ENCODE assay signal across 15 mouse cellular contexts in genomic region chr17:43784531-43784930, GRCm38 (mm10). TPM values are rescaled to one million over a fixed set of nuclear protein-coding genes. Genes with fewer than 3 reads are reported as not detected.
DNase-seq lines count a peak whose midpoint lies in the region; ATAC-seq and TF ChIP-seq lines count a peak whose summit lies in the region.
"Had no signal": no experiment of that assay in that cellular context is flagged by ENCODE, and none has a peak within 500 bp of the region (broad histone marks: within the 10 kb centered on the region; RNA-seq: fewer than 3 reads in every experiment).

No protein-coding gene starts in this region.

- peaks cover 9% of the 10 kb centered on the region; the same call in 1 of the 2 replicates for H3K9me3 ChIP-seq in heart, embryonic 12.5 days (replicated peaks)
- H3K9me3 ChIP-seq: forebrain, embryonic 10.5 days; hindbrain, embryonic 10.5 days; liver, embryonic 15.5 days; midbrain, embryonic 13.5 days had no signal

- H3K36me3 ChIP-seq in heart, embryonic 12.5 days, result no peaks in the 10 kb centered on the region
- no peaks in the 10 kb centered on the region for H3K36me3 ChIP-seq in kidney, adult 2 months (ENCODE audit: control insufficient read depth, insufficient read depth, low read length)
- no peaks in the 10 kb centered on the region for H3K36me3 ChIP-seq in myocyte (ENCODE audit: control insufficient read depth, insufficient read depth)
- H3K36me3 ChIP-seq: forebrain, embryonic 10.5 days; hindbrain, embryonic 10.5 days; liver, embryonic 15.5 days; midbrain, embryonic 13.5 days had no signal

- no peak overlapping the region for H3K9ac ChIP-seq in heart, embryonic 12.5 days
- H3K9ac ChIP-seq: liver, embryonic 15.5 days; midbrain, embryonic 13.5 days had no signal

- H3K4me2 ChIP-seq in heart, embryonic 12.5 days, result no peak overlapping the region
- H3K4me2 ChIP-seq in myocyte (ENCODE audit: low read depth), result peak overlapping the region; percentile 12
- H3K4me2 ChIP-seq: liver, embryonic 15.5 days; midbrain, embryonic 13.5 days had no signal

- no peaks in the 10 kb centered on the region for H3K79me2 ChIP-seq in myocyte (ENCODE audit: control insufficient read depth, insufficient read depth)

- no peak overlapping the region for H3ac ChIP-seq in myocyte (ENCODE audit: control insufficient read depth, insufficient read length)

- intact Hi-C loops in heart, postnatal 10 days (cut with DNase I), result loop anchor here (5.0 kb wide), 1 partner anchor 37 kb away; no protein-coding TSS in a partner anchor

- TF ChIP-seq POLR2A in kidney, adult 2 months (IDR thresholded peaks at IDR 0.05; ENCODE audit: low read depth, low read length), result no peak
- no peak for TF ChIP-seq POLR2A in myocyte (IDR thresholded peaks at IDR 0.05; ENCODE audit: insufficient read length, low read depth)

- no peak overlapping the region for H3K4me3 ChIP-seq in heart, embryonic 12.5 days
- H3K4me3 ChIP-seq in kidney, adult 2 months (ENCODE audit: insufficient read depth, low read depth, low read length), result no peak overlapping the region
- no peak overlapping the region for H3K4me3 ChIP-seq in myocyte
- H3K4me3 ChIP-seq: forebrain, embryonic 10.5 days; hindbrain, embryonic 10.5 days; liver, embryonic 15.5 days; midbrain, embryonic 13.5 days had no signal

- DNase-seq in heart, postnatal 10 days, result peak; percentile 24 to 33
- DNase-seq in ovary, adult 18-20 months (ENCODE audit: low spot score), result peak; percentile 59
- DNase-seq in ovary, postnatal 10 days (ENCODE audit: low spot score), result no peak
- peak; percentile 64 for DNase-seq in kidney, adult 2 months
- no peak for DNase-seq in cerebellum, adult 11-12 months
- DNase-seq: adrenal gland, postnatal 14 days had no signal

- ATAC-seq in heart, embryonic 12.5 days (ENCODE audit: insufficient number of reproducible peaks, low FRiP score), result no peak
- ATAC-seq in monocyte, adult 5-6 weeks (replicated peaks; ENCODE audit: insufficient number of reproducible peaks, low FRiP score, low TSS enrichment, poor library complexity, severe bottlenecking), result no peak
- ATAC-seq: midbrain, embryonic 13.5 days had no signal

- no peaks in the 10 kb centered on the region for H3K4me1 ChIP-seq in heart, embryonic 12.5 days (replicated peaks)
- H3K4me1 ChIP-seq in kidney, adult 2 months (ENCODE audit: control insufficient read depth, insufficient read depth, low read length), result no peaks in the 10 kb centered on the region
- H3K4me1 ChIP-seq: forebrain, embryonic 10.5 days; hindbrain, embryonic 10.5 days; liver, embryonic 15.5 days; midbrain, embryonic 13.5 days had no signal

- TF ChIP-seq CTCF in kidney, adult 2 months (conservative IDR thresholded peaks at IDR 0.05; ENCODE audit: insufficient read depth, insufficient read length, low read depth, low read length), result no peak

- no peaks in the 10 kb centered on the region for H3K27me3 ChIP-seq in heart, embryonic 12.5 days (replicated peaks)
- H3K27me3 ChIP-seq in kidney, adult 2 months (replicated peaks; ENCODE audit: control insufficient read depth, insufficient read depth, low read length), result no peaks in the 10 kb centered on the region
- H3K27me3 ChIP-seq in myocyte (ENCODE audit: control insufficient read depth, insufficient read depth, insufficient read length), result no peaks in the 10 kb centered on the region
- H3K27me3 ChIP-seq: liver, embryonic 15.5 days; midbrain, embryonic 13.5 days had no signal

- WGBS in heart, embryonic 12.5 days, result 80% methylated on average over 4 of the region's 4 CpGs
- 69% methylated on average over 4 of the region's 4 CpGs for WGBS in kidney, adult 2 months

- H3K27ac ChIP-seq in heart, embryonic 12.5 days (ENCODE audit: poor library complexity, severe bottlenecking), result no peak overlapping the region
- H3K27ac ChIP-seq in kidney, adult 2 months (ENCODE audit: insufficient read depth, low read depth, low read length), result no peak overlapping the region
- H3K27ac ChIP-seq: forebrain, embryonic 10.5 days; hindbrain, embryonic 10.5 days; liver, embryonic 15.5 days; midbrain, embryonic 13.5 days; stomach, postnatal 0 days had no signal

TF ChIP-seq in myocyte, 11 proteins besides CTCF, POLR2A, EP300 and RAD21:
- TF ChIP-seq TCF12 (IDR thresholded peaks at IDR 0.05; ENCODE audit: insufficient read depth, poor library complexity, severe bottlenecking) (no peak), REST (IDR thresholded peaks at IDR 0.05; ENCODE audit: insufficient read depth, insufficient read length) (no peak), TCF3 (IDR thresholded peaks at IDR 0.05; ENCODE audit: insufficient read length, low read depth) (no peak), MYOG (IDR thresholded peaks at IDR 0.05; ENCODE audit: control insufficient read depth in 1 of 3, insufficient read depth in 1 of 3, insufficient read length in 2 of 3, low read depth in 2 of 3) (no peak), POLR2AphosphoS2 (IDR thresholded peaks at IDR 0.05; ENCODE audit: insufficient read length, low read depth) (no peak), CEBPB (IDR thresholded peaks at IDR 0.05; ENCODE audit: insufficient read depth, poor library complexity, severe bottlenecking) (no peak), E2F4 (IDR thresholded peaks at IDR 0.05; ENCODE audit: insufficient read depth) (no peak), USF1 (IDR thresholded peaks at IDR 0.05; ENCODE audit: low read depth) (no peak), MYOD1 (IDR thresholded peaks at IDR 0.05; ENCODE audit: control insufficient read depth in 1 of 3, insufficient read length in 2 of 3, low read depth in 2 of 3) (no peak), MAX (IDR thresholded peaks at IDR 0.05; ENCODE audit: low read depth) (no peak), SRF (IDR thresholded peaks at IDR 0.05; ENCODE audit: control insufficient read depth, insufficient read length, low read depth) (no peak)

RNA-seq across cellular contexts. Expression of gene Rcan2, which starts 16.6 kb away (rescaled TPM):
- 100 to 1,000 TPM; 209 to 216 TPM for total RNA-seq in heart, postnatal 10 days (2021)
- polyA plus RNA-seq in heart, embryonic 12.5 days (2016; fragmentation: Nextera tagmentation; extraction: Ambion mirVana), result 44.1 and 44.3 TPM in 2 replicates
- polyA plus RNA-seq in kidney, adult 2 months (2012; rRNA removed), result 15.4 and 18.3 TPM in 2 replicates
- 2.0 TPM for polyA plus RNA-seq in myocyte (2012; fragmentation: generic; extraction: Trizol)
- total RNA-seq in monocyte, adult 5-6 weeks (2017), result not detected in 3 replicates
- total RNA-seq: neutrophil, adult 5-6 weeks had no signal

Comparison
In these comparisons a context has a peak if more than half of its experiments do, and no peak if none do; other contexts are left out.
1. DNase-seq: peak in heart, postnatal 10 days (2 of 2), ovary, adult 18-20 months (single experiment) and kidney, adult 2 months (single experiment); none in ovary, postnatal 10 days (single experiment) and cerebellum, adult 11-12 months (single experiment).